Mouse (Mus musculus) stomach, embryonic 15.5 days (tissue): ENCODE measurements around the gene Cisd3. TPM values are rescaled to one million over a fixed set of nuclear protein-coding genes. Genes with fewer than 3 reads are reported as not detected.
A peak's percentile ranks its signal among the peaks of the same experiment; 100 is the strongest.
"Not testable (repeated sequence)": the region's sequence is repeated elsewhere in the genome, so short reads cannot be mapped to it uniquely, and the experiment has no call there.

Experiments
- ATAC-seq: fragments of 200-750 bp; cut with Nextera tagmentation; 2 replicates; pipeline ENCODE4 v1.8.0; 2017; ENCODE audit warnings: low read depth, moderate number of reproducible peaks, moderate TSS enrichment; ENCODE audit not compliant: insufficient read depth, low FRiP score
- H3K27ac ChIP-seq: fragments of 300-500 bp; sonication (generic); 2 replicates; pipeline ENCODE4 v1.5.1; 2015; ENCODE audit warnings: mild to moderate bottlenecking, inconsistent platforms
- H3K27me3 ChIP-seq: fragments of 300-500 bp; sonication (generic); replicated peaks from 2 replicates; pipeline ENCODE4 v1.6.1; 2015; ENCODE audit warnings: inconsistent platforms
- H3K36me3 ChIP-seq: fragments of 300-500 bp; sonication (generic); 2 replicates; pipeline ENCODE4 v1.6.1; 2015; ENCODE audit warnings: inconsistent platforms
- H3K4me1 ChIP-seq: fragments of 300-500 bp; sonication (generic); 2 replicates; pipeline ENCODE4 v1.6.1; 2015; ENCODE audit warnings: inconsistent platforms
- H3K4me2 ChIP-seq: fragments of 300-500 bp; sonication (generic); 2 replicates; pipeline ENCODE4 v1.6.1; 2015; ENCODE audit warnings: mild to moderate bottlenecking, inconsistent platforms
- H3K4me3 ChIP-seq: fragments of 300-500 bp; sonication (generic); replicated peaks from 2 replicates; pipeline ENCODE4 v1.5.1; 2015; ENCODE audit warnings: inconsistent platforms
- H3K9ac ChIP-seq: fragments of 300-500 bp; sonication (generic); 2 replicates; pipeline ENCODE4 v1.6.1; 2015; ENCODE audit warnings: inconsistent platforms
- H3K9me3 ChIP-seq: fragments of 300-500 bp; sonication (generic); 2 replicates; pipeline ENCODE4 v1.6.1; 2016; ENCODE audit warnings: inconsistent platforms
- WGBS: fragments of 180-500 bp; shearing (Covaris S2); methylation state at CpG from one replicate; pipeline ENCODE4 v1.1.7; 2015; 5-methylcytosine and 5-hydroxymethylcytosine counted together
- polyA plus RNA-seq: library from polyadenylated mRNA; unstranded; fragments of >200 nt; fragmentation: Nextera tagmentation; extraction: Ambion mirVana; gene quantifications from 2 replicates; pipeline ENCODE4 v1.2.1, GENCODE M21; 2015

The Cisd3 gene
- polyA plus RNA-seq, 1 experiment from 2014 or later, result 37.2 TPM

- 49% methylated on average over 15 of the region's 15 CpGs for WGBS
- Histone ChIP-seq H3K4me2 (peak overlapping the region; percentile 92), H3K27me3 (no peaks in the 10 kb centered on the region), H3K4me1 (peaks cover 38% of the 10 kb centered on the region), H3K36me3 (peaks cover 5% of the 10 kb centered on the region; the same call in 1 of the 2 replicates), H3K27ac (no peak overlapping the region), H3K4me3 (peak overlapping the region; percentile 92), H3K9me3 (no peaks in the 10 kb centered on the region), H3K9ac (no peak overlapping the region)
- no peak for ATAC-seq
These were observed 16.2 kb downstream of the Cisd3 start for GRCm38 (mm10) chr11:97701581-97702392.

- H3K9ac ChIP-seq, result peak overlapping the region; percentile 65
- no peak for ATAC-seq
- peak overlapping the region; percentile 92 for H3K4me2 ChIP-seq
- 0% methylated on average over 24 of the region's 24 CpGs for WGBS
- H3K4me3 ChIP-seq, result peak overlapping the region; percentile 92
- peak overlapping the region; percentile 89 for H3K27ac ChIP-seq
- H3K9me3 ChIP-seq, result no peaks in the 10 kb centered on the region
- peaks cover 11% of the 10 kb centered on the region; the same call in 1 of the 2 replicates for H3K36me3 ChIP-seq
- peaks cover 35% of the 10 kb centered on the region for H3K4me1 ChIP-seq
- H3K27me3 ChIP-seq, result no peaks in the 10 kb centered on the region
These were observed 16.7 kb downstream of the Cisd3 start for GRCm38 (mm10) chr11:97702393-97702745.

GRCm38 (mm10) chr11:97703039-97703826 is 17.6 kb downstream of the Cisd3 start, which contains the start of gene Psmb3:
Gene Psmb3 (plus strand): TSS chr11:97703399.
- Histone ChIP-seq H3K27me3 (no peaks in the 10 kb centered on the region), H3K27ac (peak within 1 kb of the TSS; percentile 89), H3K9me3 (no peaks in the 10 kb centered on the region), H3K36me3 (peaks cover 15% of the 10 kb centered on the region; the same call in 1 of the 2 replicates), H3K4me1 (peaks cover 27% of the 10 kb centered on the region), H3K4me3 (peak within 1 kb of the TSS; percentile 92), H3K4me2 (peak within 1 kb of the TSS; percentile 92), H3K9ac (peak within 1 kb of the TSS; percentile 82)
- under 1% methylated on average over 35 of the region's 35 CpGs for WGBS
- ATAC-seq, result peak; percentile 90

- WGBS, result 76% methylated on average over 2 of the region's 2 CpGs
- H3K4me2 ChIP-seq, ATAC-seq, H3K27me3 ChIP-seq, H3K9ac ChIP-seq, H3K9me3 ChIP-seq, H3K4me3 ChIP-seq, H3K4me1 ChIP-seq, H3K27ac ChIP-seq: not testable (repeated sequence)
- peaks cover 34% of the 10 kb centered on the region for H3K36me3 ChIP-seq
These were observed 24.4 kb downstream of the Cisd3 start for GRCm38 (mm10) chr11:97710067-97710466.

- WGBS, result 76% methylated on average over 13 of the region's 13 CpGs
- ATAC-seq, result no peak
These were observed 25.7 kb downstream of the Cisd3 start for GRCm38 (mm10) chr11:97711200-97711900.

GRCm38 (mm10) chr11:97712286-97712685 is 26.7 kb downstream of the Cisd3 start:
- Histone ChIP-seq H3K9me3 (no peaks in the 10 kb centered on the region), H3K36me3 (peaks cover 24% of the 10 kb centered on the region), H3K9ac (no peak overlapping the region), H3K4me1 (no peaks in the 10 kb centered on the region), H3K27me3 (no peaks in the 10 kb centered on the region), H3K4me3 (no peak overlapping the region), H3K4me2 (no peak overlapping the region), H3K27ac (no peak overlapping the region)
- no peak for ATAC-seq
- 88% methylated on average over 15 of the region's 15 CpGs for WGBS

More at GRCm38 (mm10) chr11:97711200-97711900, 25.7 kb downstream of the Cisd3 start:
- H3K36me3 ChIP-seq, result peaks cover 31% of the 10 kb centered on the region
- no peak overlapping the region for H3K27ac ChIP-seq
- no peak overlapping the region for H3K4me2 ChIP-seq
- H3K4me1 ChIP-seq, result no peaks in the 10 kb centered on the region
- no peak overlapping the region for H3K4me3 ChIP-seq
- no peaks in the 10 kb centered on the region for H3K9me3 ChIP-seq
- H3K9ac ChIP-seq, result no peak overlapping the region
- no peaks in the 10 kb centered on the region for H3K27me3 ChIP-seq

- H3K4me2 ChIP-seq, result no peak overlapping the region
- no peak overlapping the region for H3K4me3 ChIP-seq
- 81% methylated on average over 8 of the region's 8 CpGs for WGBS
- ATAC-seq, result no peak
- H3K9me3 ChIP-seq, result no peaks in the 10 kb centered on the region
- H3K36me3 ChIP-seq, result peaks cover 30% of the 10 kb centered on the region; the same call in 1 of the 2 replicates
- H3K27me3 ChIP-seq, result no peaks in the 10 kb centered on the region
- H3K27ac ChIP-seq, result no peak overlapping the region
- no peak overlapping the region for H3K9ac ChIP-seq
- no peaks in the 10 kb centered on the region for H3K4me1 ChIP-seq
These were observed 28.3 kb downstream of the Cisd3 start for GRCm38 (mm10) chr11:97713896-97714295.

- H3K9me3 ChIP-seq, result no peaks in the 10 kb centered on the region
- no peak overlapping the region for H3K27ac ChIP-seq
- H3K4me1 ChIP-seq, result no peaks in the 10 kb centered on the region
- WGBS, result 85% methylated on average over 3 of the region's 3 CpGs
- no peaks in the 10 kb centered on the region for H3K27me3 ChIP-seq
- no peak overlapping the region for H3K4me2 ChIP-seq
- H3K4me3 ChIP-seq, result no peak overlapping the region
- no peak overlapping the region for H3K9ac ChIP-seq
- no peak for ATAC-seq
- H3K36me3 ChIP-seq, result peaks cover 30% of the 10 kb centered on the region
These were observed 28.7 kb downstream of the Cisd3 start for GRCm38 (mm10) chr11:97714356-97714755.

GRCm38 (mm10) chr11:97714784-97715760 is 29.4 kb downstream of the Cisd3 start:
- no peaks in the 10 kb centered on the region for H3K4me1 ChIP-seq
- H3K4me3 ChIP-seq, result no peak overlapping the region
- WGBS, result 87% methylated on average over 14 of the region's 14 CpGs
- H3K4me2 ChIP-seq, result no peak overlapping the region
- no peak overlapping the region for H3K9ac ChIP-seq
- peaks cover 36% of the 10 kb centered on the region for H3K36me3 ChIP-seq
- no peak overlapping the region for H3K27ac ChIP-seq
- H3K9me3 ChIP-seq, result no peaks in the 10 kb centered on the region
- ATAC-seq, result no peak
- no peaks in the 10 kb centered on the region for H3K27me3 ChIP-seq

- no peaks in the 10 kb centered on the region for H3K27me3 ChIP-seq
- no peak overlapping the region for H3K4me2 ChIP-seq
- ATAC-seq, result no peak
- 85% methylated on average over 8 of the region's 8 CpGs for WGBS
- H3K36me3 ChIP-seq, result peaks cover 41% of the 10 kb centered on the region
- H3K4me1 ChIP-seq, result no peaks in the 10 kb centered on the region
- H3K9ac ChIP-seq, result no peak overlapping the region
- no peaks in the 10 kb centered on the region for H3K9me3 ChIP-seq
- H3K4me3 ChIP-seq, result no peak overlapping the region
- no peak overlapping the region for H3K27ac ChIP-seq
These were observed 30.4 kb downstream of the Cisd3 start for GRCm38 (mm10) chr11:97716021-97716420.
